8 mouse cellular contexts compared by ENCODE assay signal in genomic region chr13:37854455-37855220, GRCm38 (mm10).
DNase-seq lines count a peak whose midpoint lies in the region; ATAC-seq and TF ChIP-seq lines count a peak whose summit lies in the region.

No protein-coding gene starts in this region.

- peak overlapping the region; percentile 50 for H3K4me2 ChIP-seq in embryonic facial prominence, embryonic 15.5 days (replicated peaks)
- peak overlapping the region; percentile 62 for H3K4me2 ChIP-seq in intestine, embryonic 16.5 days (ENCODE audit: low read depth, low read length)
- H3K4me2 ChIP-seq in midbrain, embryonic 16.5 days (ENCODE audit: low read length): peak overlapping the region; percentile 54

- WGBS in spleen, adult 2 months: 8% methylated on average over 14 of the region's 14 CpGs
- WGBS in embryonic facial prominence, embryonic 15.5 days: 16% methylated on average over 14 of the region's 14 CpGs
- WGBS in intestine, embryonic 16.5 days: 28% methylated on average over 14 of the region's 14 CpGs
- 17% methylated on average over 14 of the region's 14 CpGs for WGBS in midbrain, embryonic 16.5 days
- 45% methylated on average over 14 of the region's 14 CpGs for WGBS in cerebellum, adult 2 months

- H3K36me3 ChIP-seq in spleen, adult 2 months (ENCODE audit: control insufficient read depth, insufficient read depth, low read length): no peaks in the 10 kb centered on the region
- H3K36me3 ChIP-seq in embryonic facial prominence, embryonic 15.5 days: no peaks in the 10 kb centered on the region
- no peaks in the 10 kb centered on the region for H3K36me3 ChIP-seq in intestine, embryonic 16.5 days (ENCODE audit: control insufficient read depth, insufficient read depth, low read length)
- no peaks in the 10 kb centered on the region for H3K36me3 ChIP-seq in midbrain, embryonic 16.5 days (ENCODE audit: control insufficient read depth, insufficient read depth, low read length)

- TF ChIP-seq CTCF in spleen, adult 2 months (IDR thresholded peaks at IDR 0.05; ENCODE audit: extremely low read depth, insufficient read depth, insufficient read length, insufficient replicate concordance): no peak
- TF ChIP-seq CTCF in cerebellum, adult 2 months (IDR thresholded peaks at IDR 0.05; ENCODE audit: borderline replicate concordance, insufficient read depth, low read depth, low read length): no peak

- no peaks in the 10 kb centered on the region for H3K9me3 ChIP-seq in embryonic facial prominence, embryonic 15.5 days (replicated peaks)
- no peaks in the 10 kb centered on the region for H3K9me3 ChIP-seq in intestine, embryonic 16.5 days (ENCODE audit: control insufficient read depth, low read length)
- no peaks in the 10 kb centered on the region for H3K9me3 ChIP-seq in midbrain, embryonic 16.5 days (replicated peaks; ENCODE audit: control insufficient read depth, low read length, poor library complexity, severe bottlenecking)

- H3K9ac ChIP-seq in embryonic facial prominence, embryonic 15.5 days: no peak overlapping the region
- peak overlapping the region; percentile 64 for H3K9ac ChIP-seq in intestine, embryonic 16.5 days (ENCODE audit: low read depth, low read length)
- no peak overlapping the region for H3K9ac ChIP-seq in midbrain, embryonic 16.5 days (ENCODE audit: low read depth, low read length)

- H3K27me3 ChIP-seq in spleen, adult 2 months (ENCODE audit: control insufficient read depth, insufficient read depth, low read length): no peaks in the 10 kb centered on the region
- H3K27me3 ChIP-seq in embryonic facial prominence, embryonic 15.5 days: no peaks in the 10 kb centered on the region
- no peaks in the 10 kb centered on the region for H3K27me3 ChIP-seq in intestine, embryonic 16.5 days (replicated peaks; ENCODE audit: control insufficient read depth, insufficient read depth, low read length)
- H3K27me3 ChIP-seq in midbrain, embryonic 16.5 days (ENCODE audit: control insufficient read depth, insufficient read depth, low read depth, low read length): no peaks in the 10 kb centered on the region
- no peaks in the 10 kb centered on the region for H3K27me3 ChIP-seq in cerebellum, adult 2 months (ENCODE audit: control insufficient read depth, insufficient read depth, low read length)

- no peak for DNase-seq in spleen, adult 2 months (ENCODE audit: low read depth in 1 of 2, low spot score in 2 of 2)
- no peak for DNase-seq in spleen, adult 12 weeks (ENCODE audit: low spot score)
- no peak for DNase-seq in urinary bladder, adult 2 months (ENCODE audit: low spot score)
- no peak for DNase-seq in cerebellum, adult 2 months
- no peak for DNase-seq in right cerebral cortex, postnatal 10 days (ENCODE audit: low spot score in 2 of 2)

- H3K4me1 ChIP-seq in spleen, adult 2 months (ENCODE audit: control insufficient read depth, insufficient read depth, insufficient read length): peaks cover 23% of the 10 kb centered on the region
- H3K4me1 ChIP-seq in embryonic facial prominence, embryonic 15.5 days: peaks cover 41% of the 10 kb centered on the region
- H3K4me1 ChIP-seq in intestine, embryonic 16.5 days (ENCODE audit: control insufficient read depth, insufficient read depth, low read length): peaks cover 45% of the 10 kb centered on the region
- peaks cover 11% of the 10 kb centered on the region for H3K4me1 ChIP-seq in midbrain, embryonic 16.5 days (ENCODE audit: control insufficient read depth, insufficient read depth, low read length)
- H3K4me1 ChIP-seq in cerebellum, adult 2 months (ENCODE audit: control insufficient read depth, insufficient read depth, low read length): no peaks in the 10 kb centered on the region

- no peak for TF ChIP-seq POLR2A in spleen, adult 2 months (IDR thresholded peaks at IDR 0.05; ENCODE audit: low read depth, low read length)
- no peak for TF ChIP-seq POLR2A in cerebellum, adult 2 months (IDR thresholded peaks at IDR 0.05; ENCODE audit: borderline replicate concordance, insufficient read depth, low read length)

- peak overlapping the region; percentile 92 for H3K27ac ChIP-seq in spleen, adult 2 months (ENCODE audit: insufficient read depth, low read length)
- H3K27ac ChIP-seq in embryonic facial prominence, embryonic 15.5 days (replicated peaks): peak overlapping the region; percentile 75
- peak overlapping the region; percentile 95 for H3K27ac ChIP-seq in intestine, embryonic 16.5 days (ENCODE audit: low read length)
- H3K27ac ChIP-seq in midbrain, embryonic 16.5 days (ENCODE audit: low read length): no peak overlapping the region
- H3K27ac ChIP-seq in cerebellum, adult 2 months (ENCODE audit: insufficient read depth, low read length): no peak overlapping the region

- ATAC-seq in embryonic facial prominence, embryonic 15.5 days (ENCODE audit: insufficient number of reproducible peaks, low FRiP score, low TSS enrichment, low read depth): no peak
- ATAC-seq in intestine, embryonic 16.5 days: no peak
- no peak for ATAC-seq in midbrain, embryonic 16.5 days

- peak overlapping the region; percentile 49 for H3K4me3 ChIP-seq in spleen, adult 2 months (ENCODE audit: extremely low read depth, insufficient read depth, insufficient read length)
- peak overlapping the region; percentile 22 for H3K4me3 ChIP-seq in embryonic facial prominence, embryonic 15.5 days (replicated peaks)
- H3K4me3 ChIP-seq in intestine, embryonic 16.5 days (ENCODE audit: low read length): peak overlapping the region; percentile 34
- H3K4me3 ChIP-seq in midbrain, embryonic 16.5 days (ENCODE audit: low read depth, low read length): peak overlapping the region; percentile 25; the same call in 1 of the 2 replicates
- H3K4me3 ChIP-seq in cerebellum, adult 2 months (replicated peaks; ENCODE audit: insufficient read depth, low read depth, low read length): no peak overlapping the region

Comparison
In these comparisons a context has a peak if more than half of its experiments do, and no peak if none do; other contexts are left out.
1. H3K27ac ChIP-seq: peak in spleen, adult 2 months (single experiment), embryonic facial prominence, embryonic 15.5 days (single experiment) and intestine, embryonic 16.5 days (single experiment); none in midbrain, embryonic 16.5 days (single experiment) and cerebellum, adult 2 months (single experiment).
2. Peak in every context shown above with its lines, with median percentiles within 50 percentile points of each other: H3K4me2 ChIP-seq.